Mouse (Mus musculus) midbrain, embryonic 10.5 days (tissue): ENCODE measurements at regions not wholly inside any gene's neighbourhood (a gene's known extent, or its start where the extent isn't known, plus 50 kb on each side); places are given as distances from the start of the nearest gene placed in this dataset.

Experiments used
- DNase-seq: peaks from one replicate; pipeline ENCODE4 v3.0.0-alpha.2; 2017; ENCODE audit warnings: low spot score
- H3K27ac ChIP-seq: fragments of 300-500 bp; sonication (generic); replicated peaks from 2 replicates; pipeline ENCODE4 v1.5.1; 2016; ENCODE audit warnings: mild to moderate bottlenecking
- H3K27me3 ChIP-seq: fragments of 300-500 bp; sonication (generic); 2 replicates; pipeline ENCODE4 v1.6.1; 2016; ENCODE audit warnings: low read depth, mild to moderate bottlenecking; ENCODE audit not compliant: poor library complexity, severe bottlenecking
- H3K36me3 ChIP-seq: fragments of 300-500 bp; sonication (generic); 2 replicates; pipeline ENCODE4 v1.6.1; 2016; ENCODE audit warnings: mild to moderate bottlenecking, moderate library complexity
- H3K4me1 ChIP-seq: fragments of 300-500 bp; sonication (generic); 2 replicates; pipeline ENCODE4 v1.6.1; 2016
- H3K4me3 ChIP-seq: fragments of 300-500 bp; sonication (generic); 2 replicates; pipeline ENCODE4 v1.5.1; 2016; ENCODE audit warnings: mild to moderate bottlenecking, moderate library complexity
- H3K9me3 ChIP-seq: fragments of 300-500 bp; sonication (generic); replicated peaks from 2 replicates; pipeline ENCODE4 v1.6.1; 2016; ENCODE audit warnings: mild to moderate bottlenecking
- WGBS: fragments of 180-500 bp; shearing (Covaris S2); methylation state at CpG from one replicate; pipeline ENCODE4 v1.1.7; 2016; 5-methylcytosine and 5-hydroxymethylcytosine counted together

DNA sequence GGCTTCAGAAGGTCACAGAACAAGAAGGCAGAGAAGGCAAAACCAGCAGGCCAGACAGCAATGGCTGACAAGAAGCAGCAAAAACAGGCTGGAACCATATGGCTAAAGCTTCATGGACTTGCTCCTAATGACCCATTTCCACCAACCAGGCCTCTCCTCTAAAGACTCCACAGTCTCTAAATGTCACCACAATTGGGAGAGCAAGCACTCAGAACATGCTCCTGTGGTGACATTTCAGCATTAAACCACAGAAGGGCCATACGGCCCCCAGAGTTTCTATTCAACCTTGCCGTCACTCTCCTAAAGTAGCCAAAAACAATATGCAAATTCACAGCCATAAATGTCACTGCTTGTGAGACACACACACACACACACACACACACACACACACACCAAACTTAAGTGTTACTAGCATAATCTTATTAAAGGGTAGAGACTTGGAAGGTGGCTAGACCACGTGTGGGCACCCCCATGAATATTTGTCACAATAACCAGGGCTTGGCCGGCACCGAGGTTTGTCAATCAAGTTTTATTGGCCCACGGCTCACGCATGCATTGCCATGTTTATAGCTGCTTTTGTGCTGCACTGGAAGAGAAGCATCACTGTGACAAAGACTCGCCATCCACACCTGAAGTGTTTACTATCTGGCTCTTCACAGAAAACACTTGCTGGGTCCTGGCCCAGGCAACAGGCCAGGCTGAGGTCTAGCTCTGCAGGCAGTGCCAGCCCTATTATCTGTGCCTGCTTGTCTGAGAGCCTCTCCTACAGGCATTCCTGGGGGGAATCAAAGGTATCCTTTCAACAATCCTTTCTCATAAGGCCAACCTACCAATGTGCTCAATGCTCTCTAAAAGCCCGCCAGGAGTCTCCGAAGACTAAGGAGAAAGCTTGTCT is 75.6 kb upstream of the Dap start:
- Histone ChIP-seq H3K4me1 (peaks cover 12% of the 10 kb centered on the region), H3K9me3 (no peaks in the 10 kb centered on the region), H3K27me3 (no peaks in the 10 kb centered on the region), H3K36me3 (no peaks in the 10 kb centered on the region), H3K27ac (no peak overlapping the region), H3K4me3 (no peak overlapping the region)
- WGBS, result 94% methylated on average over 10 of the region's 10 CpGs
- no peak for DNase-seq

DNA sequence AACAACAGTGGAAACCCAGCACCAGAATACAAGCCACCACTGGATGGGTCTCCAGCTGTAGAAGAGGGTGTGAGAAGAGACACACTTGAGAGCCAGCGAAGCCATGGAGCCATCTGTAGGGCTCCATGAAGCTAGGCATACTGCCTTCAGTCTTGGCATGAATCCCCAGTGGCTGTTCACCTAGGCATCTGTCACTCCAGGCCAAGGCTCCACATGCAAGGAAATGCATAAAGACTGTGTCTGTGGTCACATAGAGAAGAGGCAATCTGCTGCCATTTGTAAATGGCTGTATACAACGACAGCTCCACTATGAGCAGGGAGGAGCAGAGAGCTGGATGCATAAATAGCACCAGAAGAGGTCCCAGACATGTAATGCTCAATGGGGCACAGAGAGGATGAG is 74.3 kb upstream of the Dap start:
- no peaks in the 10 kb centered on the region for H3K27me3 ChIP-seq
- peaks cover 12% of the 10 kb centered on the region for H3K4me1 ChIP-seq
- no peaks in the 10 kb centered on the region for H3K36me3 ChIP-seq
- no peaks in the 10 kb centered on the region for H3K9me3 ChIP-seq
- WGBS, result 84% methylated on average over 2 of the region's 2 CpGs
- no peak for DNase-seq
- no peak overlapping the region for H3K4me3 ChIP-seq
- no peak overlapping the region for H3K27ac ChIP-seq

DNA sequence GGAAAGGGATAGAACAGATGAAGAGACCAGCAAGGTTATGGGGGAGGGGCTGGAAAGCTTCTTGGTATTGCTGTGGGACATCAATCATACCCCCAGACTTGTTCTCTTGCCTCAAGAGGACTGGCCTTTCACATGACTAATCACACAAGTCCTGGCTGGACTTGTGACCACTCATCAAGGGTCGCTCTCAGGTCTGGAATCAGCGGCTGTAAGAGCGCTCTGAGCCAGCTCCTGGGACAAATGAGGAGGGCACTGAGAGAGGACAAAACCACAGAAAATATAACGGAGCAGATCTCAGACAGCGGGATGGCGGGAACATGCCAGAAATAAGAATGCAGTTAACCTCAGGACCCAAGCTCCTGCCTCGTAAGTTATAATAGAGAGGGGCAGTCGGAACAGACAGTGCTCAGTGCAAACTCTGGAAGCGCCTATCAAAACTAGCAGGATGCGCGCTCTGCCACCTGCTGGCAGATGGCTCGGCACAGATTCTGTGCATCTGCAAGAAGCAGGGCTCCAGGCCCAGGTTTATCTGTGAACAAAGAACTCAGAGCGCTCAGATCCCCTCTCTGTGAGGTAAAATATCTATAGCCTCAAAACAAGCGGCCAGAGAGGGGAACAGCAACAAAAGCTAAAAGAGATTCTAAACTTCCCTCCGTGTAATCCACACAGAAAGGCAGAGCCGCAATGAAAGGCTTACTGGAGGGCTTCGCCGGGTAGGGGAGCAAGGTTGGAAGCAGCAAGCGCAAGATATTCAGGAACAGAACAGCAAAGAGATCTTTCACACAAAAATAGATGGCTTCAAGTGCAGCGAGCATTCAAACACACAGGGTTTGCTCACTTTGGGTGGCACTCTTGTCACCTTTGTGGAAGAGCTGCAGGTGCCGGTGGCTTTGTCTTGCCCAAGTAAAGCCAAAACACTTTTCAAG is 73.3 kb upstream of the Dap start:
- Histone ChIP-seq H3K4me1 (peaks cover 12% of the 10 kb centered on the region), H3K36me3 (no peaks in the 10 kb centered on the region), H3K9me3 (no peaks in the 10 kb centered on the region), H3K27ac (peak overlapping the region; percentile 42; the same call in 1 of the 2 replicates), H3K27me3 (no peaks in the 10 kb centered on the region), H3K4me3 (0 out of 2 replicates have a peak overlapping the region, but pooled peaks have one; percentile 20)
- DNase-seq, result peak; percentile 64
- WGBS, result 39% methylated on average over 21 of the region's 21 CpGs

GRCm38 (mm10) chr15:31155141-31155540 is 69.0 kb upstream of the Dap start:
- peaks cover 12% of the 10 kb centered on the region for H3K4me1 ChIP-seq
- no peaks in the 10 kb centered on the region for H3K36me3 ChIP-seq
- no peaks in the 10 kb centered on the region for H3K27me3 ChIP-seq
- 74% methylated on average over 9 of the region's 9 CpGs for WGBS
- H3K4me3 ChIP-seq, result no peak overlapping the region
- H3K27ac ChIP-seq, result no peak overlapping the region
- no peak for DNase-seq
- H3K9me3 ChIP-seq, result no peaks in the 10 kb centered on the region

GRCm38 (mm10) chr15:31166543-31167105 is 57.5 kb upstream of the Dap start:
- WGBS, result 91% methylated on average over 9 of the region's 9 CpGs
- no peaks in the 10 kb centered on the region for H3K36me3 ChIP-seq
- H3K9me3 ChIP-seq, result no peaks in the 10 kb centered on the region
- no peak for DNase-seq
- H3K27ac ChIP-seq, result no peak overlapping the region
- H3K4me1 ChIP-seq, result peaks cover 5% of the 10 kb centered on the region; the same call in 1 of the 2 replicates
- H3K27me3 ChIP-seq, result no peaks in the 10 kb centered on the region
- H3K4me3 ChIP-seq, result no peak overlapping the region

DNA sequence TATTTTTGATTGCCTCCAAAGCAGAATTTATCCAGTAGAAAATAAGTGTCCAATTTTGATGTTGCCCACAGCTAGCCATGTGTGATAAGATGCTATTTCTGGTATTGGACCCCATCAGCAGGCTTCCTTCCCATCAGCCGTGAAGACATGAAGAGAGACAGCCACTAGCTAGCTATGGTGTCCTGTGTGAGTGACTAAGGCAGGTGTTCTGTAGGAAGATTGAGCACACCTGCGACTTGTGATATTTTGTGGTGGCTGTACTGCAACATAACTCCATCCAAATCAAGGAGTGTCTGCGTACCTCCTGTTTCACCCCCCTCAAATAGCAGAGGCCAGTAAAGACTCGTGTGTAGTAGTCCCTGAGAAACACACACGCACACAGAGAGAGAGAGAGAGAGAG is 56.6 kb upstream of the Dap start:
- Histone ChIP-seq H3K36me3 (no peaks in the 10 kb centered on the region), H3K27ac (no peak overlapping the region), H3K4me3 (no peak overlapping the region), H3K9me3 (no peaks in the 10 kb centered on the region), H3K4me1 (peaks cover 5% of the 10 kb centered on the region; the same call in 1 of the 2 replicates), H3K27me3 (no peaks in the 10 kb centered on the region)
- DNase-seq, result no peak
- WGBS, result 91% methylated on average over 4 of the region's 5 CpGs

- Histone ChIP-seq H3K4me3 (no peak overlapping the region), H3K4me1 (peaks cover 5% of the 10 kb centered on the region; the same call in 1 of the 2 replicates), H3K27ac (no peak overlapping the region), H3K9me3 (no peaks in the 10 kb centered on the region), H3K27me3 (no peaks in the 10 kb centered on the region), H3K36me3 (no peaks in the 10 kb centered on the region)
- 92% methylated on average over 9 of the region's 9 CpGs for whole genome bisulfite sequencing
- no peak for DNase-seq
Observed at GRCm38 (mm10) chr15:31168191-31168590, 55.9 kb upstream of the Dap start.

DNA sequence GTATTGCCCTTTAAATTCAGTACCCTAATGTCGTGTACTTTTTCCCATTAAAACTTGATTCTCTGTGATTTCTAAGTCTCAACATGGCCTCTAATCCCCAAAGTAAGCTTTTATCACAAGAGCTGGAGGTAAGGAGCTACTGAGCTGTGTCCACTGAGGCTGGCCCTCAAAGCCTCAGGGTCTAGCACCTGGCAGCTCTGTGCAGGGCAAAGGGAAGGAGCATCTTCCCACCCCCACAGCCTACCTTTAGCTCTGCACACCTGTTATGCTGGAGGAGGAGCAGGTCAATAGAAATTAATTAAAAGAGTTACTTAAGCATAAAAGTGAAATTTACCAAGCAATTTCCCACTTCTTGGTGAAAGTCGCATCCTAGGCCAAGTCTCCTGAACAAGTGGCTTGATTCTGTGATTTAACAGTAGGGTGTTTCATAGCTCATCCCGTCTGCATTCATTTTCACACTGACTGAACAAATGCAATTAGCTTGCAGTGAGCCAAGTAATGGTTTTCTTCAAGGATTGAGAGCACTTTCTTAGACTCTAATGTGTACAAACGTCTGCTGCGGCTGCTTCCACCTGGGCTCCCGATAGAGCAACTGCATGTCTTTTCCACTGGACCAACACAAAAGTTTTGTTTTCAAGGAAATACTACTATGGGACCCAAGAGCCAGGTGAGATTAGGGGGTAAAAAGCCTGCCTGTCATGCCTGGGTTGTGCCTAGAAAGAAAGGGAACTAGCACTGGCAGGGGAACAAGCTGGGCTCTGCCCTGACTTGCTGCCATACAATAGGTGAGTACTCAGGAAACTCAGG is 50.6 kb upstream of the Dap start:
- no peaks in the 10 kb centered on the region for H3K27me3 ChIP-seq
- H3K4me1 ChIP-seq, result peaks cover 5% of the 10 kb centered on the region; the same call in 1 of the 2 replicates
- 75% methylated on average over 6 of the region's 6 CpGs for WGBS
- H3K27ac ChIP-seq, result no peak overlapping the region
- H3K9me3 ChIP-seq, result no peaks in the 10 kb centered on the region
- no peak for DNase-seq
- H3K4me3 ChIP-seq, result no peak overlapping the region
- no peaks in the 10 kb centered on the region for H3K36me3 ChIP-seq
